Mouse (Mus musculus): ENCODE measurements around the gene Als2. TPM values are rescaled to one million over a fixed set of nuclear protein-coding genes. Genes with fewer than 3 reads are reported as not detected.

Gene Als2
- polyA plus RNA-seq, 1 experiment from 2014 or later = 10.3 TPM

GRCm38 (mm10) chr1:59174514-59175373 lies 62.3 kb downstream of the Als2 start:
- H3K9me3 ChIP-seq (replicated peaks) = no peaks in the 10 kb centered on the region
- no peaks in the 10 kb centered on the region for H3K27me3 ChIP-seq (replicated peaks)
- H3K4me1 ChIP-seq = peaks cover 33% of the 10 kb centered on the region
- peak; percentile 69 for ATAC-seq
- H3K4me3 ChIP-seq = no peak overlapping the region
- no peak overlapping the region for H3K4me2 ChIP-seq
- 47% methylated on average over 10 of the region's 10 CpGs for WGBS (ENCODE audit: insufficient replicate concordance)
- peak overlapping the region; percentile 23; the same call in 1 of the 2 replicates for H3K27ac ChIP-seq
- H3K36me3 ChIP-seq = peaks cover 36% of the 10 kb centered on the region
- H3K9ac ChIP-seq = no peak overlapping the region

DNA sequence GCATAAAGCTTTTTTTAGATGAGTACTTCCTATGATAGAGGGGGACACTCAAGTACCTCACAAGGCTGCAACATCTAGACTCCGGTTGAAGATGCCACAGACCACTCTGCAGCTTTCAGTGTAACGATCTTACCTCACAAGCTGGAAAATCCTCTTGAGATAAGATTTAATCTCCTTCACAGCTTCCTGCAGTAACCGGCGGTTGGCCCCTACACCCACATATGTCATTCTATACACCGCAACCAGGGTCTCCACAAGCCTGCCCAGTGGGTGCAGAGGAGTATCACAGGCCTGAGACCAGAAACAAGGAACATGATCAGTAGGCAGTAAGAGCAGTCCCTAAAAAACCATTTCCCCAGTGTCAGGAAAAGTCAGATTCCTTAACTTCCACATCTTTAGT lies 64.0 kb downstream of the Als2 start:
- H3K9ac ChIP-seq = 0 out of 2 replicates have a peak overlapping the region, but pooled peaks have one; percentile 6
- no peaks in the 10 kb centered on the region for H3K9me3 ChIP-seq (replicated peaks)
- WGBS (ENCODE audit: insufficient replicate concordance) = 18% methylated on average over 5 of the region's 5 CpGs
- H3K4me1 ChIP-seq = peaks cover 33% of the 10 kb centered on the region
- no peak overlapping the region for H3K4me3 ChIP-seq
- H3K36me3 ChIP-seq = peaks cover 29% of the 10 kb centered on the region
- no peaks in the 10 kb centered on the region for H3K27me3 ChIP-seq (replicated peaks)
- no peak overlapping the region for H3K4me2 ChIP-seq
- H3K27ac ChIP-seq = no peak overlapping the region
- no peak; the same call in 1 of the 2 replicates for ATAC-seq

GRCm38 (mm10) chr1:59171875-59172274 lies 65.2 kb downstream of the Als2 start:
- H3K4me1 ChIP-seq = peaks cover 33% of the 10 kb centered on the region
- H3K4me2 ChIP-seq = peak overlapping the region; percentile 13; the same call in 1 of the 2 replicates
- H3K27ac ChIP-seq = peak overlapping the region; percentile 58
- WGBS (ENCODE audit: insufficient replicate concordance) = 14% methylated on average over 5 of the region's 5 CpGs
- no peaks in the 10 kb centered on the region for H3K27me3 ChIP-seq (replicated peaks)
- no peak overlapping the region for H3K9ac ChIP-seq
- peaks cover 30% of the 10 kb centered on the region for H3K36me3 ChIP-seq
- ATAC-seq = no peak
- H3K9me3 ChIP-seq (replicated peaks) = no peaks in the 10 kb centered on the region
- no peak overlapping the region for H3K4me3 ChIP-seq

DNA sequence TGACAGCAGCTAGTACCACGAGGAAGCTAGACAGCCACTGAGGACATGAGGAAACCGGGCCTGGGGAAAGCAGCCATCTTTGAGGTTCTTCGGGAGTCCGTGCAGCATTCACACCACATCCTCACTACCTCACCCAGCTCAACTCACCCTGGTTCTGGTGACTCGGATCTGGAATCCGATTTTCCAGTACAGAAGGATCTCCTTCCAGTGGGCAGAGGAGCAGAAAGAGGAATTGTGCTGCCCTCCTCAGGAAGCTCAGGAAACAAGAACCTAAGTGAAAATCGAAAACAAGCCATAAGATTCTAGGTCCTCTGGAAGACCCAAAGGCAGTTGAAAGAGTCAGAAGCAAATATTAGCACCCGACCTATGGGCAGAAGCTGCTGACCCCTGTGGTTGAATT lies 66.7 kb downstream of the Als2 start:
- ATAC-seq = no peak
- WGBS (ENCODE audit: insufficient replicate concordance) = 60% methylated on average over 8 of the region's 8 CpGs
- no peaks in the 10 kb centered on the region for H3K9me3 ChIP-seq (replicated peaks)
- H3K4me3 ChIP-seq = no peak overlapping the region
- no peak overlapping the region for H3K4me2 ChIP-seq
- H3K4me1 ChIP-seq = peaks cover 33% of the 10 kb centered on the region
- H3K27ac ChIP-seq = no peak overlapping the region
- no peak overlapping the region for H3K9ac ChIP-seq
- H3K36me3 ChIP-seq = peaks cover 40% of the 10 kb centered on the region
- H3K27me3 ChIP-seq (replicated peaks) = no peaks in the 10 kb centered on the region

DNA sequence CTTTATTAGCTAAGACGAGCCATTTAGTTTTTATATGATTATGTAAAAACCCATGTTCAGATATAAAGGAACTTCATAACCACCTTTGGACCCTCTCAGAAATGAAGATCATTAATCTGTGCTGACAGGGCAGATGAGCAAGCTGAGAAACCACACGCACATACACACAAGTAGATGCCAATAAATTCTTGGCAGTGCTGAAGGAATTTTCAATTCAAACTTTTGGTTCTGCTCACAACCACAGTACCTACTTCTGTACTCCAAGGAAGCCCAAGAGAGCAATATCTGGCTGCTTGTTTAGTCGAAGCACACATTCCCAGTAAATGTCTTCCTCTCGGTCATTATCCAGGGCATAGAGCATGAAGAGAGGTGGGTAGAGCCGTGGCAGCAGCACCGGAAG lies 67.4 kb downstream of the Als2 start:
- Histone ChIP-seq H3K4me2 (no peak overlapping the region), H3K27me3 (replicated peaks) (no peaks in the 10 kb centered on the region), H3K27ac (no peak overlapping the region), H3K9ac (no peak overlapping the region), H3K4me3 (no peak overlapping the region), H3K9me3 (replicated peaks) (no peaks in the 10 kb centered on the region), H3K36me3 (peaks cover 40% of the 10 kb centered on the region), H3K4me1 (peaks cover 33% of the 10 kb centered on the region)
- WGBS (ENCODE audit: insufficient replicate concordance) = 75% methylated on average over 6 of the region's 6 CpGs
- ATAC-seq = no peak

DNA sequence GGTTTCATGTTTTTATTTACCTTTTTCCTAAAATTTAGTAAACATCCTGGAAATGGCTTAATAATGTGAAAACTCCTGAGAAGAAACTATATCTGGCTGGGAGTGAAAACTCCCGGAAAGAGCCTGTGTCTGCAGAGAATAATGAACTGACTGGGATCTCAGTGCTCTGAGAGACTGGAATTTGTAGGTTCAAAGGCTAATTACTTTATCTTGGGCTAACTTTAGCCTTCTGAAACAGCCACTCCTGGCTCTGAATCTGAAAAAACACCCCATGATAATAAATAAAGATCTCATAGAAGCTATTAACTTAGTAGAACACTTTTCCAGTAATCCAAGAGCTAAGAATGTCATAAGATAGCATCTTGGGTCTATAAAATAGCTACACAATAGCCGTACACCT lies 68.5 kb downstream of the Als2 start:
- Histone ChIP-seq H3K27ac (no peak overlapping the region), H3K9ac (no peak overlapping the region), H3K4me3 (no peak overlapping the region), H3K9me3 (replicated peaks) (no peaks in the 10 kb centered on the region), H3K4me1 (peaks cover 31% of the 10 kb centered on the region), H3K4me2 (no peak overlapping the region), H3K27me3 (replicated peaks) (no peaks in the 10 kb centered on the region), H3K36me3 (peaks cover 44% of the 10 kb centered on the region)
- no peak for ATAC-seq
- 68% methylated on average over 2 of the region's 2 CpGs for WGBS (ENCODE audit: insufficient replicate concordance)

- WGBS (ENCODE audit: insufficient replicate concordance) = 73% methylated on average over 4 of the region's 4 CpGs
- H3K9ac ChIP-seq = no peak overlapping the region
- no peak for ATAC-seq
These were observed 69.2 kb downstream of the Als2 start for GRCm38 (mm10) chr1:59167654-59168425.

DNA sequence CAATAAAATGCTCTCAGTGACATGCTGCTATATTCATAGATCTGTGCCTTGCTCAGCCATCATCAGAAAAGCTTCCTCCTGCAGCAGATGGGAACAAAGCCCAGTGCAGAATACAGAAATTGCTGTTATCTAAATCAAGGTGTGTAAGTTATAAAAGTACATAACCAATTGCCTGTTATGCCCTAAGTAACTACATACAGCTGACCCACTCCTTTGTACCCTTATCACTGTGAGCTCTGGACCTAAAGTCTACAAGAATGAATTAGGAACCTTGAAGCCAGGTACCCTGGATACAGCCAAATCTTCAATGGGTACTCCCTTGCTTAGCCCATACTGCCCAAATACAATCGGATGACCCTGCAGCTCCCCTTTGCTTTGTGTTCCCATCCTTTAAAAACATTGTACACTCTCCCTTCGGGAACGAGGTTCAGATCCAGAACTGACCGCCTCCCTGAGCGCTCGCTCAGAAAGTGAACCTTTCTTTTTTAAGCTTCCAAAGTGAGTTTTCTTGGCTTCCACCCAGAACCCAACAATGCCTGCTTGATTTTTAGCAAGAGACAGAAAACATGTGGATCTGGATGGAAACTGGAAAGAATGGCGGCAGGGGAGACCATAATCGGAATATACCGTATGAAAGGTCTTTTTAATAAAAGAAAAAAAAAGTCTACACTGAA lies 70.7 kb downstream of the Als2 start:
- H3K4me1 ChIP-seq = peaks cover 18% of the 10 kb centered on the region
- H3K4me3 ChIP-seq = no peak overlapping the region
- no peak for ATAC-seq
- H3K36me3 ChIP-seq = peaks cover 52% of the 10 kb centered on the region
- H3K4me2 ChIP-seq = no peak overlapping the region
- no peaks in the 10 kb centered on the region for H3K27me3 ChIP-seq (replicated peaks)
- no peaks in the 10 kb centered on the region for H3K9me3 ChIP-seq (replicated peaks)
- H3K27ac ChIP-seq = no peak overlapping the region
- WGBS (ENCODE audit: insufficient replicate concordance) = 87% methylated on average over 9 of the region's 9 CpGs
- H3K9ac ChIP-seq = no peak overlapping the region

More at GRCm38 (mm10) chr1:59167654-59168425, 69.2 kb downstream of the Als2 start:
- no peak overlapping the region for H3K4me2 ChIP-seq
- H3K4me1 ChIP-seq = peaks cover 28% of the 10 kb centered on the region
- no peak overlapping the region for H3K4me3 ChIP-seq
- H3K27ac ChIP-seq = 0 out of 2 replicates have a peak overlapping the region, but pooled peaks have one; percentile 14
- no peaks in the 10 kb centered on the region for H3K27me3 ChIP-seq (replicated peaks)
- H3K9me3 ChIP-seq (replicated peaks) = no peaks in the 10 kb centered on the region
- peaks cover 47% of the 10 kb centered on the region for H3K36me3 ChIP-seq

- H3K36me3 ChIP-seq = peaks cover 42% of the 10 kb centered on the region
- no peak overlapping the region for H3K4me3 ChIP-seq
- no peak overlapping the region for H3K4me2 ChIP-seq
- 74% methylated on average over 5 of the region's 5 CpGs for WGBS (ENCODE audit: insufficient replicate concordance)
- H3K4me1 ChIP-seq = 0 out of 2 replicates have a peak, but pooled peaks cover 7% of the 10 kb centered on the region
- H3K27ac ChIP-seq = no peak overlapping the region
- H3K27me3 ChIP-seq (replicated peaks) = no peaks in the 10 kb centered on the region
- no peaks in the 10 kb centered on the region for H3K9me3 ChIP-seq (replicated peaks)
- ATAC-seq = no peak
- H3K9ac ChIP-seq = no peak overlapping the region
These were observed 73.1 kb downstream of the Als2 start for GRCm38 (mm10) chr1:59163918-59164317.

GRCm38 (mm10) chr1:59163030-59163461 lies 74.0 kb downstream of the Als2 start, which contains the start of gene Mpp4:
TSS of gene Mpp4 (minus strand) at chr1:59163389.
- ATAC-seq = no peak
- H3K36me3 ChIP-seq = peaks cover 40% of the 10 kb centered on the region
- 0 out of 2 replicates have a peak, but pooled peaks cover 7% of the 10 kb centered on the region for H3K4me1 ChIP-seq
- no peaks in the 10 kb centered on the region for H3K27me3 ChIP-seq (replicated peaks)
- 43% methylated on average over 12 of the region's 12 CpGs for WGBS (ENCODE audit: insufficient replicate concordance)
- H3K9ac ChIP-seq = no peak within 1 kb of the TSS
- H3K4me3 ChIP-seq = no peak within 1 kb of the TSS
- H3K4me2 ChIP-seq = no peak within 1 kb of the TSS
- no peak within 1 kb of the TSS for H3K27ac ChIP-seq
- no peaks in the 10 kb centered on the region for H3K9me3 ChIP-seq (replicated peaks)

GRCm38 (mm10) chr1:59162309-59163024 lies 74.6 kb downstream of the Als2 start:
- H3K9me3 ChIP-seq (replicated peaks) = no peaks in the 10 kb centered on the region
- H3K36me3 ChIP-seq = peaks cover 35% of the 10 kb centered on the region
- H3K4me3 ChIP-seq = no peak overlapping the region
- H3K4me1 ChIP-seq = 0 out of 2 replicates have a peak, but pooled peaks cover 7% of the 10 kb centered on the region
- H3K9ac ChIP-seq = no peak overlapping the region
- ATAC-seq = no peak
- no peak overlapping the region for H3K4me2 ChIP-seq
- no peaks in the 10 kb centered on the region for H3K27me3 ChIP-seq (replicated peaks)
- no peak overlapping the region for H3K27ac ChIP-seq
- WGBS (ENCODE audit: insufficient replicate concordance) = 80% methylated on average over 8 of the region's 8 CpGs
